Mouse (Mus musculus) activated CD4-positive, CD25-positive, alpha-beta regulatory T cell, adult 4 months (primary cell): ENCODE data around the gene Fcgr1. TPM values are rescaled to one million over a fixed set of nuclear protein-coding genes. Genes with fewer than 3 reads are reported as not detected.

Experiments used
- ATAC-seq: one replicate; pipeline ENCODE4 v1.8.0; 2017
- polyA plus RNA-seq, 2 experiments: library from polyadenylated mRNA; unstranded; fragments of 100-300 nt; shearing (Covaris generic); gene quantifications; one replicate each; pipeline ENCODE4 v1.2.1; 2017

Fcgr1 gene
- polyA plus RNA-seq, 2 experiments from 2014 or later, result not detected

GRCm38 (mm10) chr3:96247356-96248140, 46.2 kb downstream of the Fcgr1 start:
- no peak for ATAC-seq

GRCm38 (mm10) chr3:96246427-96246856, 47.3 kb downstream of the Fcgr1 start, which contains the start of gene Hist2h3c1:
Gene Hist2h3c1 (plus strand): TSS chr3:96246685.
- ATAC-seq, result peak; percentile 56

- ATAC-seq, result peak; percentile 33
Observed at GRCm38 (mm10) chr3:96246018-96246417, 47.8 kb downstream of the Fcgr1 start.

GRCm38 (mm10) chr3:96245003-96245886, 48.5 kb downstream of the Fcgr1 start, which contains the start of gene Hist2h2aa1:
Gene Hist2h2aa1 (plus strand): TSS chr3:96245497.
- ATAC-seq, result peak; percentile 74

GRCm38 (mm10) chr3:96243921-96244572, 49.7 kb downstream of the Fcgr1 start:
- no peak for ATAC-seq

- no peak for ATAC-seq
Observed at GRCm38 (mm10) chr3:96240799-96241197, 53.0 kb downstream of the Fcgr1 start.

GRCm38 (mm10) chr3:96239949-96240798, 53.6 kb downstream of the Fcgr1 start, which contains the start of gene Hist2h2aa2:
Gene Hist2h2aa2 (minus strand): TSS chr3:96240276.
- ATAC-seq, result peak; percentile 75

- ATAC-seq, result peak; percentile 67
Observed at GRCm38 (mm10) chr3:96238954-96239793, 54.6 kb downstream of the Fcgr1 start, which contains the start of gene Hist2h3c2. Gene Hist2h3c2 (minus strand): TSS chr3:96239127.

GRCm38 (mm10) chr3:96237904-96238511, 55.8 kb downstream of the Fcgr1 start:
- ATAC-seq, result no peak

- ATAC-seq, result no peak
Observed at GRCm38 (mm10) chr3:96237335-96237903, 56.4 kb downstream of the Fcgr1 start.

GRCm38 (mm10) chr3:96236834-96237334, 56.9 kb downstream of the Fcgr1 start:
- ATAC-seq, result no peak

GRCm38 (mm10) chr3:96235836-96236235, 57.9 kb downstream of the Fcgr1 start:
- no peak for ATAC-seq

- ATAC-seq, result no peak
Observed at GRCm38 (mm10) chr3:96234914-96235313, 58.9 kb downstream of the Fcgr1 start.

Other genes starting within 250 kb of the Fcgr1 start
- gene Vps45, start 235.5 kb downstream of the Fcgr1 start, polyA plus RNA-seq, result 10 to 100 TPM; 18.8 to 22.7 TPM
- gene Otud7b, start 189.4 kb downstream of the Fcgr1 start, polyA plus RNA-seq, result 10 to 100 TPM in 1 of 2 experiments, 1 to 10 TPM in 1; 8.0 to 12.0 TPM
- 1 to 10 TPM in 1 of 2 experiments, under 1 TPM in 1; 0.62 to 2.0 TPM for gene Mtmr11, start 132.0 kb downstream of the Fcgr1 start, polyA plus RNA-seq
- 10 to 100 TPM; 65.6 to 75.0 TPM for gene Sf3b4, start 121.6 kb downstream of the Fcgr1 start, polyA plus RNA-seq
- gene Sv2a, start 112.8 kb downstream of the Fcgr1 start, polyA plus RNA-seq, result 1 to 10 TPM in 1 of 2 experiments, under 1 TPM in 1; 0.83 to 1.9 TPM
- gene Bola1, start 74.3 kb downstream of the Fcgr1 start, polyA plus RNA-seq, result 10 to 100 TPM; 31.4 to 31.8 TPM
- gene Hist2h2ab, start 74.1 kb downstream of the Fcgr1 start, polyA plus RNA-seq, result 1 to 10 TPM in 1 of 2 experiments, not detected in 1; 1.3 TPM
- 10 to 100 TPM in 1 of 2 experiments, 1 to 10 TPM in 1; 5.3 to 11.8 TPM for gene Hist2h2ac, start 73.1 kb downstream of the Fcgr1 start, polyA plus RNA-seq
- 1 to 10 TPM; 1.5 to 3.3 TPM for gene Hist2h2be, start 72.8 kb downstream of the Fcgr1 start, polyA plus RNA-seq
- gene Hist2h3c2, start 54.8 kb downstream of the Fcgr1 start, polyA plus RNA-seq, result 1 to 10 TPM in 1 of 2 experiments, under 1 TPM in 1; 0.56 to 2.5 TPM
- 10 to 100 TPM in 1 of 2 experiments, not detected in 1; 86.9 TPM for gene Hist2h2aa2, start 53.7 kb downstream of the Fcgr1 start, polyA plus RNA-seq
- gene Hist2h2aa1, start 48.5 kb downstream of the Fcgr1 start, polyA plus RNA-seq, result 10 to 100 TPM in 1 of 2 experiments, not detected in 1; 46.6 TPM
- not detected for gene Hist2h3c1, start 47.3 kb downstream of the Fcgr1 start, polyA plus RNA-seq
- 1 to 10 TPM; 1.9 to 2.2 TPM for gene Hist2h4, start 30.7 kb downstream of the Fcgr1 start, polyA plus RNA-seq
- gene Hist2h3b, start 25.3 kb downstream of the Fcgr1 start, polyA plus RNA-seq, result 10 to 100 TPM; 23.4 to 32.3 TPM
- 10 to 100 TPM in 1 of 2 experiments, 1 to 10 TPM in 1; 5.2 to 11.1 TPM for gene Hist2h2bb, start 24.2 kb downstream of the Fcgr1 start, polyA plus RNA-seq
- gene BC107364, start 158.3 kb upstream of the Fcgr1 start, polyA plus RNA-seq, result under 1 TPM in 1 of 2 experiments, not detected in 1; 0.32 TPM
- not detected for gene Hfe2, start 231.2 kb upstream of the Fcgr1 start, polyA plus RNA-seq